Mouse (Mus musculus) 3134 (cell line): ENCODE data around the gene Tppp2.

ENCODE experiments used
- DNase-seq: peaks from one replicate; pipeline ENCODE4 v3.0.0-alpha.2; 2011; ENCODE audit warnings: low spot score; ENCODE audit not compliant: insufficient read length; ENCODE audit errors: extremely low read depth

Tppp2 gene

GRCm38 (mm10) chr14:51940944-51941560, 22.8 kb downstream of the Tppp2 start:
- DNase-seq, result no peak

- no peak for DNase-seq
Measured at GRCm38 (mm10) chr14:51941577-51941976, 23.4 kb downstream of the Tppp2 start.

- DNase-seq, result no peak
Measured at GRCm38 (mm10) chr14:51942236-51942635, 24.0 kb downstream of the Tppp2 start.

GRCm38 (mm10) chr14:51943336-51943735, 25.1 kb downstream of the Tppp2 start:
- DNase-seq, result no peak

- no peak for DNase-seq
Measured at GRCm38 (mm10) chr14:51960316-51960715, 42.1 kb downstream of the Tppp2 start.

- DNase-seq, result no peak
Measured at GRCm38 (mm10) chr14:51967400-51967799, 49.2 kb downstream of the Tppp2 start.
